Mouse (Mus musculus): ENCODE data around the gene Gipc1. TPM values are rescaled to one million over a fixed set of nuclear protein-coding genes. Genes with fewer than 3 reads are reported as not detected.

The Gipc1 gene
- total RNA-seq, 2 experiments from 2014 or later, result 18.9 to 20.4 TPM

DNA sequence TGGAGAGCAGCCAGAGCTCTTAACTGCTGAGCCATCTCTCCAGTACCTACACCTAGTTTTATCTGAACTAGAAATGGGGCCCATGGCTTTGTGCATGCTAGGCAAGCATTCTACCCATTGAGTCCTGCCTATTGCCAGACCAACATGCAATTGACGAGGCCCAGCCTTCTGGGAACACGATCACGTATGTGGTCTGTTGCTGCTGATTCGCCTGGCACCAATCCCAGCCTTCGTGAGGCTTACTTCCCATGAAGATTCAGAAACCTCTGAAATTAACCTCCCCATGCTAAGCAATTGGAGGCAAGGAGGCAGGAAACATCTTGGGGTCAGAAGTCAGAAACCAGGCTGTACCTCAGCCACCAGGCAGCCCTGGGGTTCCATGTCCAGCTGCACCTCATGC lies 28.1 kb downstream of the Gipc1 start:
- no peak for DNase-seq

DNA sequence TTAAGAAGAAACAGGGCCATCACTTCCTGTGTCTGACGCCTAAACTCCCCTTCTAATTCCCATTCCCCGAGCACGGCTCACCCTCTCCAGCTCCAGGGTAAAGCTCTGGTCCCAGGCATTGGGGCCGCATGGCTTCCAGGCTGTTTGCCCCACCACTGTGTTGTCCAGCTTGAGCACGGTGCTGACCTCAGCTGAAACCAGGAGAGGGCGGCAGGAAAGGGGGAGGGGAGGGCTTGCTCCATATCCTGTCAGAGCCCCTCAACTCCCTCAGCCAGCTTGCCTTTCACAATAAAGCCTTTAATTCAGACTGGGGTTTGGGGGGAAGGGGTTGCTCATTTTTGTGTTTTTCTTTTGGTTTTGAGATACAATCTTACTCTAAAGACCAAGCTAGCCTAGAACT lies 28.6 kb downstream of the Gipc1 start:
- DNase-seq, result no peak

DNA sequence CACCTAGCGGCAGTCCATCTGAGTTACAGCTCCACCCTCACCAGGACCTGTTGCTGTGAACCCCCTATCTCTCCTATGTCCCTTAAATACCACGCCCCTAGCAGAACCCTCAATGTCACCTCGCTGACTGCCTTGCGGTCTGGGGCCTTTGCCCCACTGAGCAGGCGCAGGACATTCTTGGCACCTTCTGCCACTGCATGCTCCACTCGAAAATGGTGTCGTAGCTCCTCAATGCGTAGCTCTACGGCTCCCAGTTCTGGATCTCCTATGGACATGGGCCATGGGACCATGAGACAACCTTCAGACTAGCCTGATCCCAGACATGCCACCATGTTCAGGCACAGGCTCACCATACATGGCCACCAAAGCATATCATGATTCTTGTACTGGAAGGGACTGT lies 32.0 kb downstream of the Gipc1 start:
- DNase-seq, result no peak

DNA sequence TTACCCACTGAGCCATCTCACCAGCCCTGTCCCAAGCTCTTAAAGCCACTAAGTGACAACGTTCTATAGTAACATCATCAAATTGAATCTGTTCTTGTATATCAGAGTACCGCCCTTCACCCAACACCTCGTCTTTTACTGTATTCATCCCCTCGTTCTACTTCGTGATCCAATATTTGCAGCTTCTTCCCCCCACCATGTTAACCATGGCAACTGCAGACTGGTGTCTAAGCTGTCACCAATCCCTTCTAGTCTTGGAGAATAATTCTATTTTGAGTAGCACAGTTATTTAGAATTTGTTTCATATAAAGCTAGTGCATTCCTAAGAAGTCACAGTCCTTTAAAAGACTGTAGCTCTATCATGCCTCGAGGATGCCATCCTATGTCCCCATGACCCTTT lies 36.8 kb downstream of the Gipc1 start:
- DNase-seq, result no peak

DNA sequence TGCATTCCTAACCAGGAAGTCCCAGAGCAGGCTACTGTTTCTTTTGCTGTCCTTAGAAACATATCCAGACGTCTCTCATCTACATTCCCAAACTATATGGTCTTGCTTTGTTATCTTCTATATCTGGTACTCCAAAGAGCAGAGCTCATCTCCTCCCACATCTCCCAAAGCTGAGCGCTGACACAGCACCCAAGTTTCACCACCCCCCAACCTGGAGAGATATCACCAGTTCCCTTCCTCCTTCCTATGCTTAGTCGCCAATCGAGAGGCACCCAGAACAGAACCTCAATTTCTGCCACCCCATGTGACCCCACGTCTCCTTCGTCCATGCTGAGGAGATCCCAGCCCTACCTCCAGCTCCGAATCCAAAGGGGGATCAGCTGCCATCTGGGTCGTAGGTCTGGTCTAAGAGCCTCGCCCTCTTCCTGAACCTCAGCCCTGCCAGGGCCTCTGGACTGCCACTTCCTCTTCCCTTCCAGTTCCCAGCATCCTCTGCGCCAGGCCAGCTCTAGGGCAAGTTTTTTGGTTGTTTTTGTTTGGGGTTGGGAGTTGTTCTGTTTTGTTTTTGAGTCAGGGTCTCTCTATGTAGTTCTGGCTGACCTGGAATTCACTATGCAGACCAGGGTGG lies 41.2 kb downstream of the Gipc1 start:
- no peak for DNase-seq

DNA sequence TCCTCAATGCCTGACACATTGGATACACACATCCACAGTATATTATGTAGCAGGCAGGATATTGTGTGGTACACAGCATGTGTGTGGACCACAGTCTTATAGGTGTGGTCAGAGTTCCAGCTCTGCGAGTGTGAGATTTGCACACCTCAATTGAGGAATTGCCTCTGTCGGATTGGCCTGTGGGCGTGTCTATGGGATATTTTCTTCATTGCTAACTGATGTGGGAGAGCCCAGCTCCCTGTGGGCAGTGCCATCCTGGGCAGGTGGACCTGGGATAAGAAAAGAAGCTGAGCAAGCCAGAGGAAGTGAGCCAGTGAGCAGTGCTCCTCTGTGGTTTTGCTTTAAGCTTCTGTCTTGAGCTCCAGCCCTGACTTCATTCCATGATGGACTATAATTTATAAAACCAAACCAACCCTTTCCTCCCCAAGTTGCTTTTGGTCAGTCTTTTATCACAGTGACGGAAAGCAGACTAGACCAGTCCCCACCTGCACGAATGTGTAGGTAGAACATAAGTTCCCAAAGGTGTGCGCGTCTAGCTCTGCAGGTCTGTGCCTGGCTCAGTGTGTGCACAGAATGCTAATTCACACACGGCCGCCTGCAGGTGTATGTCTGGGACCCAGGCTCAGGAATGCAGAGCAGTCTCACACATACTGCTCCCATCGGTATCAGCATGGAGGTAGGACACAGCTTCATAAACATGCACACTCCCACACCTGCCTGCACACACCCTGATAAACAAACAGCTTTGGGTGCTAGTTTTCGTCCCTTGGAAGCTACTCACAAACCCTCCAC lies 42.1 kb downstream of the Gipc1 start:
- DNase-seq, result no peak

- peak; percentile 30 for DNase-seq
Observed at GRCm38 (mm10) chr8:83695351-83696106, 43.1 kb downstream of the Gipc1 start.

GRCm38 (mm10) chr8:83697374-83698220 lies 45.1 kb downstream of the Gipc1 start:
- peak; percentile 74 for DNase-seq

- DNase-seq, result peak; percentile 57
Observed at GRCm38 (mm10) chr8:83698291-83698660, 45.8 kb downstream of the Gipc1 start.

- DNase-seq, result peak; percentile 90
Observed at GRCm38 (mm10) chr8:83698661-83699453, 46.4 kb downstream of the Gipc1 start, which contains the start of gene Pkn1. Gene Pkn1 (minus strand): TSS chr8:83699179.

GRCm38 (mm10) chr8:83699566-83699965 lies 47.1 kb downstream of the Gipc1 start:
- DNase-seq, result no peak

- no peak for DNase-seq
Observed at GRCm38 (mm10) chr8:83700423-83701085, 48.1 kb downstream of the Gipc1 start.

DNA sequence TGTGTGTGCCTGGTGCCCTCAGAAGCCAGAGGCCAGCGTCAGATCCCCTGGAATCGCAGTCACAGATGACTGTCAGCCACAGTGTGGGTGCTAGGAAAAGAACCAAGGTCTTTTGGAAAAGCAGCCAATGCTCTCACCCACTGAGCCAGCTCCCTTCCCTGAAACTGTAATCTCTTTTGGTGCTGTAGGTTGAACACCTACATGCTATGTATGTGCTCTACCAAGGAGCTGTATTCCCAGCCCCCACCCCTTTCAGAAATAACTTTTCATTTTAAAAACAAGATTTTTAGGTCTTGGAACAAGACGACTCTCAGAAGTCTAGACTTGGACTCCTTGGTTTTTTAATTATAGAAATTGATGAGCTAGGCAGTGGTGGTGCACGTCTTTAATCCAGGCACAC lies 50.9 kb downstream of the Gipc1 start:
- no peak for DNase-seq

- DNase-seq, result no peak
Observed at GRCm38 (mm10) chr8:83706411-83706810, 53.9 kb downstream of the Gipc1 start.

GRCm38 (mm10) chr8:83707554-83707953 lies 55.1 kb downstream of the Gipc1 start:
- DNase-seq, result no peak

Other genes with a start within 250 kb of the Gipc1 start
- 10 to 100 TPM; 40.0 to 43.9 TPM for gene Scoc, start 194.3 kb upstream of the Gipc1 start, total RNA-seq (2021)
- gene Olfr370, start 116.9 kb upstream of the Gipc1 start, total RNA-seq (2021), result not detected
- gene Ndufb7, start 86.0 kb upstream of the Gipc1 start, total RNA-seq (2021), result 100 to 1,000 TPM; 349 to 360 TPM
- gene Tecr, start 44.7 kb upstream of the Gipc1 start, total RNA-seq (2021), result 100 to 1,000 TPM; 313 to 489 TPM
- 1 to 10 TPM; 4.6 to 6.0 TPM for gene Dnajb1, start 44.5 kb upstream of the Gipc1 start, total RNA-seq (2021)
- under 1 TPM; 0.13 to 0.15 TPM for gene Ptger1, start 14.0 kb downstream of the Gipc1 start, total RNA-seq (2021)
- 10 to 100 TPM; 34.4 to 47.5 TPM for gene Pkn1, start 46.5 kb downstream of the Gipc1 start, total RNA-seq (2021)
- gene Ddx39, start 62.5 kb downstream of the Gipc1 start, total RNA-seq (2021), result 10 to 100 TPM; 11.2 to 13.2 TPM
- gene Adgre5, start 88.6 kb downstream of the Gipc1 start, total RNA-seq (2021), result 10 to 100 TPM; 21.7 to 26.2 TPM
- gene Adgrl1, start 247.4 kb downstream of the Gipc1 start, total RNA-seq (2021), result 10 to 100 TPM; 23.7 to 26.0 TPM

All from gastrocnemius, postnatal 25 days (tissue).